Mouse (Mus musculus): ENCODE results near the gene Psg19.
A peak's percentile ranks its signal among the peaks of the same experiment; 100 is the strongest.
"Not testable (repeated sequence)": the region's sequence is repeated elsewhere in the genome, so short reads cannot be mapped to it uniquely, and the experiment has no call there.

The Psg19 gene

GRCm38 (mm10) chr7:18798420-18798819 lies at the start of gene Psg19:
Psg19 (minus strand) TSS chr7:18798520.
- DNase-seq (ENCODE audit: low read depth, low spot score) = no peak

- DNase-seq (ENCODE audit: low read depth, low spot score) = no peak
These were observed 46.5 kb upstream of the Psg19 start for GRCm38 (mm10) chr7:18844811-18845210.

GRCm38 (mm10) chr7:18841174-18841567 lies 42.9 kb upstream of the Psg19 start:
- no peak for DNase-seq (ENCODE audit: low read depth, low spot score)

GRCm38 (mm10) chr7:18840386-18841173 lies 42.3 kb upstream of the Psg19 start:
- peak; percentile 28 for DNase-seq (ENCODE audit: low read depth, low spot score)

GRCm38 (mm10) chr7:18839865-18840264 lies 41.5 kb upstream of the Psg19 start, which contains the start of gene Mill2:
Mill2 (plus strand) TSS chr7:18839966.
- DNase-seq (ENCODE audit: low read depth, low spot score) = peak; percentile 22

- DNase-seq (ENCODE audit: low read depth, low spot score) = no peak
These were observed 34.0 kb upstream of the Psg19 start for GRCm38 (mm10) chr7:18832298-18832697.

- no peak for DNase-seq (ENCODE audit: low read depth, low spot score)
These were observed 31.2 kb upstream of the Psg19 start for GRCm38 (mm10) chr7:18829545-18829944.

- peak; percentile 41 for DNase-seq (ENCODE audit: low read depth, low spot score)
These were observed 30.3 kb upstream of the Psg19 start for GRCm38 (mm10) chr7:18828592-18828991.

GRCm38 (mm10) chr7:18827792-18828546 lies 29.6 kb upstream of the Psg19 start:
- DNase-seq (ENCODE audit: low read depth, low spot score) = no peak

GRCm38 (mm10) chr7:18821507-18821906 lies 23.2 kb upstream of the Psg19 start, which contains the start of gene Psg17:
Psg17 (minus strand) TSS chr7:18821607.
- DNase-seq (ENCODE audit: low read depth, low spot score) = no peak

GRCm38 (mm10) chr7:18818301-18818700 lies 20.0 kb upstream of the Psg19 start:
- DNase-seq (ENCODE audit: low read depth, low spot score) = no peak

GRCm38 (mm10) chr7:18803526-18803925 lies 5.2 kb upstream of the Psg19 start:
- peak; percentile 77 for DNase-seq (ENCODE audit: low read depth, low spot score)

GRCm38 (mm10) chr7:18799129-18799528 lies 809 bp upstream of the Psg19 start:
- no peak for DNase-seq (ENCODE audit: low read depth, low spot score)

- DNase-seq (ENCODE audit: low read depth, low spot score) = not testable (repeated sequence)
These were observed 7.6 kb downstream of the Psg19 start for GRCm38 (mm10) chr7:18790671-18791070.

- peak; percentile 49 for DNase-seq (ENCODE audit: low read depth, low spot score)
These were observed 17.0 kb downstream of the Psg19 start for GRCm38 (mm10) chr7:18781301-18781700.

- peak; percentile 57 for DNase-seq (ENCODE audit: low read depth, low spot score)
These were observed 19.0 kb downstream of the Psg19 start for GRCm38 (mm10) chr7:18779337-18779781.

GRCm38 (mm10) chr7:18762885-18763284 lies 35.4 kb downstream of the Psg19 start:
- not testable (repeated sequence) for DNase-seq (ENCODE audit: low read depth, low spot score)

GRCm38 (mm10) chr7:18760152-18760551 lies 38.2 kb downstream of the Psg19 start:
- DNase-seq (ENCODE audit: low read depth, low spot score) = not testable (repeated sequence)

- peak; percentile 92 for DNase-seq (ENCODE audit: low read depth, low spot score)
These were observed 48.3 kb downstream of the Psg19 start for GRCm38 (mm10) chr7:18749896-18750477.

- no peak for DNase-seq (ENCODE audit: low read depth, low spot score)
These were observed 49.1 kb downstream of the Psg19 start for GRCm38 (mm10) chr7:18748994-18749895.

GRCm38 (mm10) chr7:18747420-18747819 lies 50.9 kb downstream of the Psg19 start:
- DNase-seq (ENCODE audit: low read depth, low spot score) = not testable (repeated sequence)
